Mouse (Mus musculus) intestine, embryonic 14.5 days (tissue): ENCODE data around the gene Sit1. TPM values are rescaled to one million over a fixed set of nuclear protein-coding genes. Genes with fewer than 3 reads are reported as not detected.

ENCODE experiments used
- ATAC-seq: fragments of 200-750 bp; cut with Nextera tagmentation; replicated peaks from 2 replicates; pipeline ENCODE4 v1.8.0; 2017; ENCODE audit warnings: low read depth, moderate number of reproducible peaks, moderate TSS enrichment, moderate library complexity; ENCODE audit not compliant: low FRiP score, low TSS enrichment
- DNase-seq: peaks from one replicate; pipeline ENCODE4 v3.0.0-alpha.2; 2018; ENCODE audit warnings: low spot score
- H3K27ac ChIP-seq: fragments of 300-500 bp; sonication (generic); 2 replicates; pipeline ENCODE4 v1.5.1; 2014; ENCODE audit warnings: low read depth, mild to moderate bottlenecking, control low read depth
- H3K27me3 ChIP-seq: fragments of 300-500 bp; sonication (generic); replicated peaks from 2 replicates; pipeline ENCODE4 v1.6.1; 2014; ENCODE audit warnings: low read length, control low read depth; ENCODE audit not compliant: control insufficient read depth, insufficient read depth
- H3K36me3 ChIP-seq: fragments of 300-500 bp; sonication (generic); 2 replicates; pipeline ENCODE4 v1.6.1; 2014; ENCODE audit warnings: low read length, control low read depth; ENCODE audit not compliant: control insufficient read depth, insufficient read depth
- H3K4me1 ChIP-seq: fragments of 300-500 bp; sonication (generic); replicated peaks from 2 replicates; pipeline ENCODE4 v1.6.1; 2014; ENCODE audit warnings: low read length, control low read depth, mixed read lengths; ENCODE audit not compliant: control insufficient read depth, insufficient read depth
- H3K4me2 ChIP-seq: fragments of 300-500 bp; sonication (generic); 2 replicates; pipeline ENCODE4 v1.6.1; 2014; ENCODE audit warnings: low read length
- H3K4me3 ChIP-seq: fragments of 300-500 bp; sonication (generic); 2 replicates; pipeline ENCODE4 v1.5.1; 2014; ENCODE audit warnings: low read depth, low read length, control low read depth, mixed read lengths
- H3K9ac ChIP-seq: fragments of 300-500 bp; sonication (generic); 2 replicates; pipeline ENCODE4 v1.6.1; 2014; ENCODE audit warnings: mild to moderate bottlenecking, low read length
- H3K9me3 ChIP-seq: fragments of 300-500 bp; sonication (generic); 2 replicates; pipeline ENCODE4 v1.6.1; 2016; ENCODE audit warnings: low read length, control low read depth; ENCODE audit not compliant: control insufficient read depth
- WGBS: fragments of 180-500 bp; shearing (Covaris S2); extraction: QIAGEN DNeasy Blood & Tissue Kit; methylation state at CpG from one replicate; pipeline ENCODE4 v1.1.7; 2014; 5-methylcytosine and 5-hydroxymethylcytosine counted together
- polyA plus RNA-seq: library from polyadenylated mRNA; unstranded; fragments of >200 nt; fragmentation: Nextera tagmentation; extraction: Ambion mirVana; gene quantifications from 2 replicates; pipeline ENCODE4 v1.2.1, GENCODE M21; 2014

Sit1 gene
- polyA plus RNA-seq = not detected in 2 replicates

DNA sequence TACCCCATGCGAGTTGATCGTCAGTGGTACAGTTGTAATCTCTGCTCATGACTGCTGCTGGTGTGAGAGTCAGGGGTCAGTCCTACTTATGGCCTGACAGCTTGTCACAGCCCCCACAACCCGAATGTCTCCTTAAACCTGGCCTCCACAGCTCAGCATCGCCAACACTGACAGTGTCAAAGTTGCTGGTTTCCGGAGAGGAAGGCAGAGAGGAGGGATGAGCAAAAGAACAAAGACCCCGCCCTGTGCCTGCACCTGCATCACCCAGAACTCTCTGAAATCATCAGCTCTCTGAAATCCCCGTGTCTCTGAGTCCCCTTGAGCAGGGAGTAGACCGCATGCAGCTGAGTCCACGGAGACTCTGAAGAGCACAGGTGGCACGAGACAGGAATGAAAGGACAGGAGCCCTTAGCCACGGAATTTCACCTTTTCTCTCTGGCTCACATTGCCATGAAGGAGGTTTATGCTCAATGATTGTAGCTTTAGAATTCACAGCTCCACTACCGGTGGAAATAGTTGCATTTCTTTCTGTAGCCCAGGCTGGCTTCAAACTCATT is at the start of gene Sit1:
Gene Sit1 (minus strand): TSS at position 200 of the 557 bp plus-strand sequence.
- no peaks in the 10 kb centered on the region for H3K27me3 ChIP-seq
- 58% methylated on average over 12 of the region's 12 CpGs for WGBS
- H3K4me2 ChIP-seq = no peak within 1 kb of the TSS
- ATAC-seq = no peak
- no peaks in the 10 kb centered on the region; the same call in 1 of the 2 replicates for H3K4me1 ChIP-seq
- H3K9ac ChIP-seq = no peak within 1 kb of the TSS
- no peak within 1 kb of the TSS for H3K4me3 ChIP-seq
- H3K36me3 ChIP-seq = no peaks in the 10 kb centered on the region
- DNase-seq = no peak
- H3K9me3 ChIP-seq = no peaks in the 10 kb centered on the region
- H3K27ac ChIP-seq = no peak within 1 kb of the TSS

- ATAC-seq (no peak), DNase-seq (no peak)
- 82% methylated on average over 9 of the region's 9 CpGs for whole genome bisulfite sequencing
- H3K27me3 ChIP-seq = no peaks in the 10 kb centered on the region
- H3K27ac ChIP-seq = no peak overlapping the region
- no peak overlapping the region for H3K9ac ChIP-seq
- no peak overlapping the region for H3K4me3 ChIP-seq
- no peak overlapping the region for H3K4me2 ChIP-seq
- H3K36me3 ChIP-seq = peaks cover 74% of the 10 kb centered on the region
- no peaks in the 10 kb centered on the region for H3K4me1 ChIP-seq
- H3K9me3 ChIP-seq = no peaks in the 10 kb centered on the region
Measured at GRCm38 (mm10) chr4:43533270-43533669, 49.7 kb upstream of the Sit1 start.

- Histone ChIP-seq H3K4me1 (no peaks in the 10 kb centered on the region), H3K4me2 (no peak overlapping the region), H3K9ac (no peak overlapping the region), H3K27ac (peak overlapping the region; percentile 27; the same call in 1 of the 2 replicates), H3K9me3 (no peaks in the 10 kb centered on the region), H3K4me3 (no peak overlapping the region), H3K27me3 (no peaks in the 10 kb centered on the region), H3K36me3 (peaks cover 47% of the 10 kb centered on the region)
- peak; percentile 87 for DNase-seq
- 15% methylated on average over 7 of the region's 7 CpGs for WGBS
- no peak; the same call in 1 of the 2 replicates for ATAC-seq
Measured at GRCm38 (mm10) chr4:43530581-43530980, 47.0 kb upstream of the Sit1 start.

DNA sequence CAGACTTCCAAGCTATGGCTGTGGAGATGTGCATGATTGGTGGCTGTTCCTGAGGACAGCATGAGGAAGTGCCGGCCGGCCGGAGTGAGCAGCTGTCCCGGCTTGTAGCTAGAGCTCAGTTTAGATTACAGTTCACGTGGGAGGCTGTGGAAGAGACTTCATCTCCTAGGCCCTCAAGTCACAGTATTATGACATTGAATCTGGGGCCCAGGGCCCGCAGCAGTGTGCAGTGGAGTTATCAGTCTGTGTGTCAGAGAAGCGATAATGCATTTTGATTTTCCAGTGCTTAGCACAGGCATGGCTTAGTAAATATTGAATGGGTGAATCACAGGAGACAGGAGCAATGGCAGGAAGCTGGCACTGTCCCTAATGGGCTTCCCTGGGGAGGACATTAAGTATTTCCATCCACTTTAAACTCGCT is 46.6 kb upstream of the Sit1 start:
- no peak overlapping the region for H3K4me2 ChIP-seq
- no peak overlapping the region for H3K9ac ChIP-seq
- H3K36me3 ChIP-seq = peaks cover 42% of the 10 kb centered on the region
- DNase-seq (no peak), ATAC-seq (no peak)
- H3K4me1 ChIP-seq = no peaks in the 10 kb centered on the region
- no peak overlapping the region for H3K4me3 ChIP-seq
- no peaks in the 10 kb centered on the region for H3K27me3 ChIP-seq
- 55% methylated on average over 8 of the region's 8 CpGs for WGBS
- no peaks in the 10 kb centered on the region for H3K9me3 ChIP-seq
- peak overlapping the region; percentile 27; the same call in 1 of the 2 replicates for H3K27ac ChIP-seq

GRCm38 (mm10) chr4:43528487-43528886 is 45.0 kb upstream of the Sit1 start:
- 83% methylated on average over 9 of the region's 9 CpGs for WGBS
- ATAC-seq (no peak), DNase-seq (no peak)
- H3K27ac ChIP-seq = no peak overlapping the region
- no peaks in the 10 kb centered on the region for H3K9me3 ChIP-seq
- no peak overlapping the region for H3K9ac ChIP-seq
- 0 out of 2 replicates have a peak, but pooled peaks cover 7% of the 10 kb centered on the region for H3K4me1 ChIP-seq
- no peaks in the 10 kb centered on the region for H3K27me3 ChIP-seq
- no peak overlapping the region for H3K4me2 ChIP-seq
- H3K4me3 ChIP-seq = no peak overlapping the region
- peaks cover 27% of the 10 kb centered on the region for H3K36me3 ChIP-seq

- ATAC-seq (no peak), DNase-seq (no peak)
- peaks cover 21% of the 10 kb centered on the region for H3K36me3 ChIP-seq
- 0 out of 2 replicates have a peak, but pooled peaks cover 7% of the 10 kb centered on the region for H3K4me1 ChIP-seq
- no peaks in the 10 kb centered on the region for H3K27me3 ChIP-seq
- WGBS = 68% methylated on average over 5 of the region's 5 CpGs
- no peak overlapping the region for H3K9ac ChIP-seq
- H3K4me3 ChIP-seq = no peak overlapping the region
- no peak overlapping the region for H3K4me2 ChIP-seq
- no peaks in the 10 kb centered on the region for H3K9me3 ChIP-seq
- no peak overlapping the region for H3K27ac ChIP-seq
Measured at GRCm38 (mm10) chr4:43527880-43528279, 44.3 kb upstream of the Sit1 start.

GRCm38 (mm10) chr4:43519956-43520355 is 36.4 kb upstream of the Sit1 start:
- Histone ChIP-seq H3K36me3 (peaks cover 33% of the 10 kb centered on the region), H3K4me1 (peaks cover 23% of the 10 kb centered on the region), H3K27me3 (no peaks in the 10 kb centered on the region), H3K4me2 (peak overlapping the region; percentile 71), H3K9ac (no peak overlapping the region), H3K27ac (no peak overlapping the region), H3K9me3 (no peaks in the 10 kb centered on the region), H3K4me3 (peak overlapping the region; percentile 1)
- 12% methylated on average over 6 of the region's 6 CpGs for WGBS
- DNase-seq (peak; percentile 100), ATAC-seq (peak; percentile 29; the same call in 1 of the 2 replicates)

DNA sequence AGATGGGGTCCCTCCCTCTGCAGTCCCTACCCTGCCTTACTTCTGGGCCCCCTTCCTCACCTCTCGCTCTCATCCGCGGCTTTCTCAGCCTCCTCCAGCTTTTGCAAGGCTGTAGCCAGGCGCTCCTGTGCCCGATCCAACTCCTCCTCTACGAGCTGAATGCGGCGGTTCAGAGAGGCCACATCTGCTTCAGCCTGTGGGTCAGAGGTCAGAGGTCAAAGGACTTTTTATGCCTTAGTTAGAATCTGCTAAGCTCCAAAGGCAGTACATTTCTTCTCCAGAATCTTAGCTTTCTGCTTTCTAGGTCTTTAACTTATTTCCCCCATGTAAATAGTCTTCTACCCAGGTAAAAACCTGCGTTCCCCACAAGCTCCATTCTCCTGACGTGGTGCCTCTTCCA is 36.0 kb upstream of the Sit1 start:
- ATAC-seq = no peak
- Histone ChIP-seq H3K27me3 (no peaks in the 10 kb centered on the region), H3K4me2 (peak overlapping the region; percentile 71), H3K4me3 (peak overlapping the region; percentile 1; the same call in 1 of the 2 replicates), H3K27ac (no peak overlapping the region), H3K36me3 (peaks cover 33% of the 10 kb centered on the region), H3K9me3 (no peaks in the 10 kb centered on the region), H3K4me1 (peaks cover 23% of the 10 kb centered on the region), H3K9ac (no peak overlapping the region)
- no peak for DNase-seq
- 31% methylated on average over 10 of the region's 10 CpGs for WGBS
